Mouse (Mus musculus) right cerebral cortex, postnatal 4 days (tissue): ENCODE measurements at regions not wholly inside any gene's neighbourhood (a gene's known extent, or its start where the extent isn't known, plus 50 kb on each side); places are given as distances from the start of the nearest gene placed in this dataset.
"Not testable (repeated sequence)": the region's sequence is repeated elsewhere in the genome, so short reads cannot be mapped to it uniquely, and the experiment has no call there.

ENCODE experiments used
- DNase-seq: peaks from one replicate; pipeline ENCODE4 v3.0.0-alpha.2; 2022

DNA sequence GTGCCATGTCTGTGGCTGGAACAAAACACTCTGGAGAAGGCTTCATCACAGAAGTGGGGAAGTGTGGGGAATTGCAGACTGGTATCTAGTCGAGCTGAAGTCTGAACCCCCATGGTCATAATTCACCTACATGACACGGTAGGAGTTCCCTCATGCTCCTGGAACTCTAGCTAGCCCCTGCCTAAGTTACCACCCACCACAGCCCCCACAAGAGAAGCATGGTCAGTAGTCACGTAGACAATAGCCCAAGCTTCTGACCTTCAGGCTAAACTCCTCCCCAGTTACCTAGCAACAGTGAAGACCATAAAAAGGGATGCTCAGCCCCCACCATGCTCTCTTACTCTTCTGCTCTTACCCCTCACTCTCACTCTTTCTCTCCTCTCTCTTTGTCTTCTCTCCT is 143.8 kb upstream of the Gm17728 start:
- DNase-seq = not testable (repeated sequence)

DNA sequence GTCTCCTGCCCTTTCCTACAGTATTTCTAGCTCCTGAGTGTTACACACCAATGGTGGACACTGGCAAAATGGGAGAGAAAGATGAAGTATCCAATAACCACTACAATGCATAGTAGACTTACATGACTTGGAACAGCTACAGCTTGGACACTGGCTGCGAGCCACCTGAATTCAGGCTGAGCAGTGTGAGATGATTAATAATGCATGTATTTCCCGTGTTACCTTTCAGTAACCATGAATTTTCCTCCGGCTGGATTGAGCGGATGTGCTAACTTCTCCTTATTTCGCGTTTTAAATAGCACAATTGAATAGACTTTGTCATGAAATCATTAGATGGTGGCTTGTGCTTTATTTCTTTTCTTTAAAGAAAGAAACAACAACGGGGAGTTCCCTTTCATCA is 142.4 kb upstream of the Gm17728 start:
- no peak for DNase-seq

DNA sequence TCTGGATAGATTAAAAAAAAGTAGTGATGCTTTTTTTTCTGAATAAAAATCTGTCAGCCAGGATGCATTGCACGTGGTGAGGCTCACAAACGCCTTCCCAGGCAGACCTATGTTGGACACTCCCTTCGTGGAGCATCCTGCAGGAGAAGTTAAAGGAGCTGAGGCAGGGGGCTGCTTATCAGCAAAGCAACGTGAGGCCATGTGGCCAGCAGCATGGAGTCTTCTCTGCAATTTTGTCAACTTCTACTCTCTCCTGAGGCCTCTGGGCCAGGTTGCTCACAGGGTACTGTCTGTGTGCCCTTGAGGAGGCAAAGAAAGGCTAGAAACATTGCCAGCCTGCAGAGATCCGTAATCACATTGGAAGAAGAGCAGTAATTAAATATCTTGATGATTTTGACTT is 140.0 kb upstream of the Gm17728 start:
- no peak for DNase-seq

DNA sequence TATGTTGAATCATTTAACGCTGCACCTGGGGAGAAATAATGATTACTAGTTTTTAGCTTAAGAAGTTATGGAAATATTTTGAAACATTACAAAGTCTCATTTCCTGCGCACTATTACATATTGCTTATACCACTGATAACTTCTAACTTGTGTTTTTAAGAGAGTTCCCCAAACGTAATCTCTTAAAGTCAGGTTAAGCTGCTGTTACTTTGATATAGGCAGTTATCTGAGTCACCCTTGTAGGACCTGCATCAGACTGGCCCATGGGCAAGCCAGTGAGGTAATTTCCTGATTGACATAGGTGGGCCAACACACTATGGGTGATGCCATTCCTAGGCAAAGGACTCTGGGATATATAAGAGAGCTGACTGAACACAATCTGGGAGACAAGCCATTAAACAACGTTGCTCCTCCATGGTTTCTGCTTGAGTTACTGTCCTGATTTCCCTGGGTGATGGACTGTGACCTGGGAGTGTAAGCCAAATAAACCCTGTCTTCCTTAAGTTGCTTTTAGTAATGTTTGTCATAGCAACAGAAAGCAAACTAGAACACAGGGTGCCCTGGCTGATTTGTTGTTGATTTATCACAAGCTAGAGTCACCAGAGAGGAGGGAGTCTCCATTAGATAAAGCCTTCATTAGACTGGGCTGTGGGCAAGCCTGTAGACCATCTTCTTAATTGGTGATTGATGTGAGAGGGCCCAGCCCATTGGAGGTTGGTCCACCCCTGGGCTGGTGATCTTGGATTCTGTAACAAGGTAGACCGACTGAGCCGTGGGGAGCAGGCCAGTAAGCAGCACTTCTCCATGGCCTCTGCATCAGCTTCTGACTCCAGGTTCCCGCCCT is 139.3 kb upstream of the Gm17728 start:
- DNase-seq = no peak

DNA sequence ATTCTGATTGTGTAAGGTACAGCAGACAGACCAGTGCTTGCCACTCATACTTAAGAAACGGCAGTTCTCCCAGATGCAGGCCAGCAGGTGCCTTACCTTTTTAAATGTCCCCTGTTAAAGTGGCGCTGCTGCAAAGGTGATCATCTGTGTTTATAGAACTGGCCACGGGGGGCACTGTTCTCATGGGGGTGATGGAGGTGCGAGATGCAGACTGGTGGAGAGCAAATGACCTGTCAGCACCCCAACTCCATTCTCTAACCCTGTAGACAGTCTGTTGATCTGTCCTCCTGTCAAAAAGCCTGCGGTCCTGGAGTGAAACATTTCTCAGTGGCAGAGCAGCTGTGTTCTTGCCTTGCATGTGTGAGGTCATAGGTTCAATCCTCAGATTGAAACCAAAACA is 135.4 kb upstream of the Gm17728 start:
- DNase-seq = no peak

DNA sequence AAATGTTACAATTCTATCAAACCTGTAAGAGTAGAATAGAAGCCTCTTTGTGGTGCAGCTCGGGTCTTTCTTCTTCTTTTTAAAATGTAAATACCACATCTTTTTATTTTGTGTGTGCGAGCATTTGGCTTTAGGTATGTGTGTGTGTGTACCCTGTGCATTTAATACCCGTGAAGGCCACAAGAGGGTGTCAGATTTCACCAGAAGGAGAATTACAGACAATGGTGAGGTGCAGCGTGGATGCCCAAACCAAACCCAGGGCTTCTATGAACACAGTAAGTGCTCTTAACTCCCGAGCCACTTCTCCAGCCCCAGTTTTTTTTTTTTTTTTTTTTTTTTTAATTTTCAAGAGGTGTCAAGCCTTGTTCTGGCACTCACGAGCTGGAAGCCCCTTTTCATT is 135.0 kb upstream of the Gm17728 start:
- DNase-seq = no peak

DNA sequence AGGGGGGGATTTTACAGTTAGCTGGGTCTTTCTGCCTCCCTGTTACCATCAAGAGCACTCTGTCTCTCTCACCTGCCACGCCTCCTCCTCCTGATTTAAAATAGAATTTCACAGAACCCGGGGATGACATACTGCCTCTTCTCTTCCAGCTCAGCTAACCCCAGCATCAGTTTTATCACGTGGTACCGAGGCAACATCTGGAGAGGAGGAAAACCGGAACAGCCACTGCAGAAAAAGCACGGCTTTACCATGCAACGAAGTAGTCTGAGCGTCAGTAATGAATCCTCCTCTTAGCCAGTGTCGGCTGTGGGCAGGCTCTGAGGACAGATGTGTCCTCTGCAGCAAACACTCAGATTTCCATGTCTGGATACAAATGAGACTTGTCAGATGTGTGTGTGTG is 134.2 kb upstream of the Gm17728 start:
- no peak for DNase-seq

DNA sequence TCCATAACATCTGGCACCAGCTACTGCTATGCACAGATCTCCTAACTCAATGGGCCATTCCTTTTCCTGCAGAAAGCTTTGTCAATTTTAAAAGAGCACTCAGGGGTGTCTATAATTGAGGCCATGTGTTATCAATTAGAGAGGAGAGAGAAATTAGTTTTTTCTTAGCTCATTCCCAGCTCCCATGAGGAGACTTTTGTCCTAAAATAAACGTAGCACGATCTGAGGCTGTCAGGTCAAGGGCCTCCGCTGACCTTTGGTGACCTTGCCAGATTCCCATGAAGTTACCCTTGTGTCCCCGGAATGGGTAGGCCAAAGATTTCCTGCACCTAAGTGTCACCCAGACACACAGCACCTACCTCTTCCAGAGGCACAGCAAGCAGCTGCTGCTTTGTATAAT is 130.3 kb upstream of the Gm17728 start:
- DNase-seq = no peak

DNA sequence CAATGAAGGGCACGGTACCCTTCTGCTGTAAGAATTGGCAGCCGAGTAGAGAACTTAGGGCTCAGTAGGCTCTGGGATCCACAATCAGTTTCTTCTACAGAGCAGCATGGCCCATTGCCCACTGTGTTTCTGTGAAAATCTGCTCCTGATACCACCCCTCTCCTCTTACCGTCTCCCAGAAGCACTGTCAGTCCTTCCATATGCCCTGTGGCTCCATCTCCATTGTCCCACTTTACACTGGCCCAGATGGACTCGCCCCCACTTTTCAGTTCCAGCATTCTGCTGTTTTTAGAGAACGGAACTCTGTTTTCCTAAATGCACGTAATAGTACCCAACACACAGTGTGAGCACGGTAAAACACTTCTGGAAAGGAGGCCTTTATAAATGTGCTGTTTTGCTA is 129.6 kb upstream of the Gm17728 start:
- DNase-seq = no peak

DNA sequence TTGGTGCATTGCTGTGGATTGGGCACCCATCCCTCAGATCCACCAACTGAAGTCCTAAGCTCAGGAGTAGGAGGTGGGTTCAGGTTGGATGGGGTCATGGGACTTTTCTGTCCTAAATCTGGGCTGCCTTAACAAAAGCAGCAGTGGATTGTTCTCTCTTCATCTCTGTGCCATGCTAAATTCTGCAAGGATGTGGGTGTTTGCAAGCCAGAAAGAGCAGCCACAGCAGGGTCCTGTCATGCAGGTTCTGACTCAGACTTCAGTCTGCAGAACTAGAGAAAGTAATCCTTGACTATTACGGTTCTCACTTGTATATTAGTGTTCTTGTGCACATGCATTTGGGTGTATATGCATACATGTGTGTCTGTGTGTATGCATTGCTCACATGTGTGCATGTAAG is 125.5 kb upstream of the Gm17728 start:
- no peak for DNase-seq

DNA sequence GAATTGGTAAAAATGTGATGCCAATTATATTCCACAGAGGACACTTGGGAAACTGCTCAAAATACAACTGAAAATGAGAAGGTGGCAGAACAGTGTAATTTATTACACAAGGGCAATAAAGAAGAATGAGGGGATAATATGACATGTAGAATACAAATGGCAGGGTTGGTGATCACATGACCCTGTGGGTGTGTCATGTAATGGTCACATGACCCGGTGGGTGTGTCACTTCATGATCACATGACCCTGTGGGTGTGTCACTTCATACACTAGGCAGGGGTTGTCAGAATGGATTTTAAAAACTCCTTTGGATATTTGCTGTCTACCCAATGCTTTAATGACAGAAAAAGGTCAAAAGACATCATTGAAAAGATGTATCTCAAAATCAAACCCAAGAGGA is 123.6 kb upstream of the Gm17728 start:
- no peak for DNase-seq

DNA sequence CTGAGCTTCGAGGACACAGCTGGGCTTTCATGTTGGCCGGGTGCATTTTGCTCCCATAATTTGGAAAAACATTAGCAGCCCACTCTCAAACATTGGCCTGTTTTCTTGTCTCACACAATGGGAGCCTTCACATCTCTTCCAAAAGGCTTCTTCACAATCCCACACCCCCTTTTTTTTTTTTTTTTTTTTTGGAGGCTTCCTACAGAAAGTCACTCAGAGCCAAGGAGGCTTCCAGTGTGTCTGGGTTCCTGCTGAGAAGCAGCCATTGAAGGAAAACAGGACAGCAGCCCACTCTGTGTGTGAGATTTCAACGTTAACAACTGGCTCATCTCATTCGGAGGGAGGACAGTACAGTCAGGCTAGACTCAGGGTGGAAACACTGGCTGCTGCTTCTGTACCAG is 120.8 kb upstream of the Gm17728 start:
- DNase-seq = no peak

DNA sequence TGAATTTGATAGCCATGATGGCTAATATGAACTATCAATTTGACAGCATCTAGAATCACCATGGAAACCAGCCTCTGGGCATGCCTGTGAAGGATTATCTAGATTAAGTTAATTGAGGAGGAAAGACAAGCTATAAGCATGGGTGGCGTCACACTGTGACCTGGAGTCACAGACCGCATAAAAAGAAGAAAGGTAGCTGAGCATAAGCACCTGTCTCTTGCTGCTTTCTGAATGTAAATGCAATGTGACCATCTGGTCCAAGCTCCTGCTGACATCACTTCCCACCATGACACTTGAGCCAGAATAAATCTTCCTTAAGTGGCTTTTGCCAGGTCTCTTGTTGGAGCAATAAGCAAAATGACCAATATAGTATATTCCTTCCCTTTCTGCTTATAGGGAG is 113.4 kb upstream of the Gm17728 start:
- DNase-seq = no peak

DNA sequence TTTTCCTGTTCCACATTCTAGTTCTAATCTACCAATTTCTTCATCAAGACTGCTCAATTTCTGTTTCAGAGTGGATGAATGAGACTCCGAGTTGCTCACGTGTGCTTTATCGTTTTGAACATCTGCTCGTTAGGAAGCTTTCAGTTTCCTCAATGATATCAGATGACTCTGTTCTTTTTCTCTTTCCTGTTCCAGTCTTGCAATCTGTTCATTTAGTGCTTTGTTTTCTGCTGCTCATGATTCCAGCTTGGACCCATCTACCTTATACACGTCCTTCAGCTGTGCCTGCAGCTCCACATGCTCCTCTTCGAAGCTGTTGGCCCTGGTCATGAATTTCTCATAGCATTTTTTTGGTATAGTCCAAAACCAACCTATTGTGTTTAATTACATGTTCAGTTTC is 99.1 kb upstream of the Gm17728 start:
- no peak for DNase-seq

DNA sequence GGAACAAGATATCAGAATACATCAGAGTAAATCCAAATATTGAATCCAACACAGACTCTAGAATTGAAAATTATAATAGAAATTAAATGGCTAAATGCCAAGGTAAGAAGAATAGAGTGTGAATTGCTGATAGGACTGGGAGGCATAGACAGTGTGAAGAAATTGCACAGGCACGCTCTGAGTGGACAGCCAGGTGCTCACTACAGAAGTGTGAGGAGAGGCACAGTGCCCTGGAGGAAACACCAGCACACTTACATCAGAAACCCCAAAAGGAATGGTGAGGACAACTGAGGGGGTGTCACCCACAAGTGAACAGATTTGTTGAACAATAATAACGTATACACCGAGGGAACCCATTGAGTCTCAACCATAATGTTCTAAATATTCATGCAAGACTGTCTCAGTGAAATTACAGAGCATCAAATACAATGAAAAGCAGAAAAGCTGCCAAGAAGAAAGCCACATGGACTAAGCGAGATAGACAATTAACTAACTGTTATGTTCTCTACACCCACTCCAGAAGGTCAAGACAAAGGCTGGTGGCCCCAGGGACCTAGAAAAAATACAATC is 92.9 kb upstream of the Gm17728 start:
- DNase-seq = no peak

DNA sequence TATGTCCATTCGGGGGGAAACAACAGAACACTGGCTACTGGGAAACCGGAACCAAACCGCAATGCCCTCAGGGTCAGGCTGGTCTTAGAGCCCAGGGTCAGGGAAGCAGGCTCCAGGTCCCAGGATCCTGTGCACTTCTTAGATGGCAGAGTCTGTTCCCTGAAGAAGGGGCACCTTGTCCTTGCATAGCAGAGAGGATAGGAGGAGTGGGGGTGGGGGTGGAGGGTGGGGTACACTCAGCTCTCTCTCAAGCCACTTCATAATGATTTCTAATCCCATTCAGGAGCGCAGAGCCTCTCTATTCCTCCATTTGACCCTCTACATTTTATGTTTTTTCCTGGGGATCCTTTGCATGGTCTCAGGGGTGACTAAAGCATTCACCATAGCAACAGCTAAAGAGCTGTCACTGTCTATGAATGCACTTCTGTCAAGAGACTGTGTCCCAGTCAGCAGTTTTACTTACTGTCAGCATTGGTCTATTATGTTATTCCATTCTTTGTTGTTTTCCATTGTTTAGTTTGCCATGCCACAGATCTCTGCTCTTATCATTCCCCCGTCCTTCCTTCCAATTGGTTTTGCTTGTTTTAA is 64.2 kb upstream of the Gm17728 start:
- DNase-seq = no peak
